Mouse (Mus musculus) bone marrow macrophage, adult 2 months (primary cell): ENCODE data around the gene Mrps11. TPM values are rescaled to one million over a fixed set of nuclear protein-coding genes. Genes with fewer than 3 reads are reported as not detected.

ENCODE experiments used
- H3K27ac ChIP-seq: 2 replicates; pipeline ENCODE4 v1.5.1; 2012; ENCODE audit warnings: low read depth, low read length; ENCODE audit not compliant: insufficient read depth
- H3K4me1 ChIP-seq: 2 replicates; pipeline ENCODE4 v1.6.1; 2012; ENCODE audit warnings: low read length; ENCODE audit not compliant: control insufficient read depth, insufficient read depth
- H3K4me3 ChIP-seq: 2 replicates; pipeline ENCODE4 v1.5.1; 2012; ENCODE audit warnings: mild to moderate bottlenecking, low read length, moderate library complexity; ENCODE audit not compliant: insufficient read depth
- CTCF ChIP-seq: IDR thresholded peaks from 2 replicates; pipeline ENCODE4 v1.5.1; 2012; ENCODE audit warnings: low read depth, mild to moderate bottlenecking, low read length, moderate library complexity
- POLR2A ChIP-seq: IDR thresholded peaks from 2 replicates; pipeline ENCODE4 v1.6.1; 2012; ENCODE audit warnings: mild to moderate bottlenecking, low read depth, low read length, borderline replicate concordance
- polyA plus RNA-seq: library from polyadenylated mRNA; stranded (reverse); fragments of >200 nt; gene quantifications from 2 replicates; pipeline ENCODE4 v1.2.4, GENCODE M21; 2012; ENCODE audit not compliant: missing spikeins, insufficient read depth, insufficient read length

Gene Mrps11
- polyA plus RNA-seq, 1 experiment, result 21.5 TPM

DNA sequence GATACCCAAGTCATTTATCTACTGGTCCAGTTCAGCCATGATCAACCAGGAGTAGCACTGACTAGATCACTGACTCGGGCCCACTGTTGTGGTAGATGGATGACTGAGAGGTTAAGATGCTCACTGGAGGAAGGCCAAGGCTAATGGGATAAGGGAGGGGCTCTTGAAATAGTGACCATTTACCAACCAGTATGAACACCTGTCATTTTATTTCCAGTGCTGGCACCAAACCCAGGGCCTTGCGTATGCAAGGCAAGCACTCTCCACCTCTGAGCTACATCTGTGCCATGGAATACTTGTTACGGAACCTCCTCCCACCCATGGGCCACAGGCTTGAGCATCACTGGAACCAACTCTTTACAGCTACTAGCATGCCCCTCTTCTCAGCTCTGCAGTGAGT lies 19.1 kb upstream of the Mrps11 start:
- TF ChIP-seq CTCF (no peak), POLR2A (no peak)
- Histone ChIP-seq H3K4me1 (no peaks in the 10 kb centered on the region), H3K4me3 (no peak overlapping the region), H3K27ac (no peak overlapping the region)

DNA sequence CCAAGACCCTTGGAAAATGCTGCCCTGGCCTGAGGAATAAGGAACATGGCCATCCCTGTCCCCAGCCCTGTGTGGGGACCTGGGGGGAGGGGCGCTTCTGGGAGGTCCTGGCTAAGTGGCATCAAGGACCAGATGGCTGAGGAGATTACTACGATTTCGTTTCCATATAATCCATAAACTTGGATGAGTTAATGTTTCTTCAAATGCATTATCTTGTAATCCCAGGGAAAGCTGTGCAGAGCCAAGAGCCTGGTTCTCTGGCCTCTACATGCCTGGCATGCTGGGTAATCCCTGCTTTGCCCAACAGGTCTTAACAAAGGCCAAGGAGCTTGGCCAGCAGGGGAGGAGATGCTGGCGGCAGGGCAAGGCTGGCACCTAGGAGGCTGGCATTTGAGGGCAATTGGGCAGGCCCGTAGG lies 17.7 kb upstream of the Mrps11 start:
- no peak overlapping the region for H3K27ac ChIP-seq
- TF ChIP-seq POLR2A (no peak), CTCF (no peak)
- H3K4me3 ChIP-seq, result no peak overlapping the region
- no peaks in the 10 kb centered on the region for H3K4me1 ChIP-seq

DNA sequence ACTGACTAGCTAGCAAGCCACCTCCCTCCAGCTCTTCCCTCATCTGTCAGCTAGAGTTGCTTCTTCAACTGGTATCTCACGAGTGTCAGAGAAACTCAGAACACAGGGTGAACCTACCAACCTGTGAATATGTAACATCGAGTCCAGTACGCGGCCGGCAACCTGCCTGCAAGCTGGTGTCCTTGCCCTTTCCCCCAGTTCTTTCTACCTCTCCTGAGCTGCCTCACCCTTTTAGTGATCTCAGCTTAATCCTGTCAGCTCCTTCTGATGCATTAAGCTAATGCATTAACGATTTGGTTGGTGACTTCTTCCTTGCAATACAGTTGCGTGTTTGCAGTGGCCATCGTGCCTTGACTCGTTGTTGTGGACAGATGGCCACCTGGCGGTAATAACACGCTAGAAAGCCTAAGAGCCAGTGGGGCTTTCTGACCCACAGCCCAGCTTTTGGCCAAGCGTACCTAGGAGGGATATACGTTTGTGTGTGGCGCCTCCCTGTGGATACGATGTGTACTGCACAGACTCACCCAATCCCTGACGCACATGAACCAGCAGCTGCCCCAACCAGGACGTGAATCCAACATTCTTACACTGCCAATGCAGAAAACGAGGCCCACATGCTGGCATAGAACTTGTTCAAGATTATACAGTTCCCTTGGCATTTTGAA lies 16.8 kb upstream of the Mrps11 start:
- no peak for TF ChIP-seq POLR2A
- peak; percentile 65 for TF ChIP-seq CTCF
- Histone ChIP-seq H3K4me3 (no peak overlapping the region), H3K27ac (no peak overlapping the region), H3K4me1 (no peaks in the 10 kb centered on the region)

DNA sequence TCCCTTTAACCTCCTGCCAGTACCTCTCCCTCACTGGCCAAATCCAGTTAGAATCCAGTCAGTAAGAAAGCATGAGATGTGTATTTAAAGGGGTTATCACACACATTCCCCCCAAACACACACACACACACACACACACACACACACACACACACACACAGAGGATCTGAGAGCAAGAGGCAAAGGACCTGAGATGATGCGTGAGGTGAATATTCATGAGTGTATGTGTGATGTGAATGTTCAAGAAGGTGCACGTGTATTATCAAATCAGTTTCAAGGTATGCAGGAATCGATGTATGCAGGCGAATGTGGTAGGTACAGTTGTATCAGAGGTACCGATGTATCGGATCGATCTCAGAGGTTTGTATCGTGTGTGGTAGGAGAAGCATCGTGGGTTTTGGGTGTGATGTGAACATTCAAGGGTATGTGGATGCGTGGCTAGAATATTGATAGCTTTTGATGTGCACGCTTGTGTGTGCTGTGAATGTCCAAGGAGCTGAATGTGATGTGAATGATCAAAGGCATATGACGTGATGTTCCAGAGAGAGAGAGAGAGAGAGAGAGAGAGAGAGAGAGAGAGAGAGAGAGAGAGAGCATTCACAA lies 14.9 kb upstream of the Mrps11 start:
- Histone ChIP-seq H3K4me3 (no peak overlapping the region), H3K4me1 (no peaks in the 10 kb centered on the region), H3K27ac (no peak overlapping the region)
- no peak for TF ChIP-seq CTCF
- no peak for TF ChIP-seq POLR2A

DNA sequence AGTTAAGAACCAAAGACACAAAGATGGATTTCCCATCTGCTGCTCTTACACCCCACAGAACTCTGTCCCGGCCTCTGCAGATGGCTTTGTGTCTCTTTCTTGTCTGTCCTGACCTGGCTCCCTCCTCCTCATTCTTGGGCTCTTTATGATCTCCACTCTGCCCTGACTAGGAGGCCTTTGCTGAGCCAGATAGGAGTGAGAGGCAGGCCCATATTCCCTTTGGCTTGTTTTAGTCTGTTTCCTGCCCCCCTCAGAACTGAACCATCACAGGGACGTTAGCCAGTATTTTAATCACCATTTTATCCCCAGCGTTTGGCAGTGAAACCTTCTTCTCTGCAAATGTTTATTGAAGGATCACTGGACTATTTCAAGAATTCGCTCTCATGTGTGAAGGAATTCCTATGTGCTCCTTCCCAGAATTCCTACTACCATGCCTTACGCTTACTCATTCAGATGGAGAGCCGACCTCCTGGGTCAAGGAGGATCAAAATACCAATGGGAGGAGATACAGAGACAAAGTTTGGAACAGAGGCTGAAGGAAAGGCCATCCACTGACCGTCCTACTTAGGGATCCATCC lies 13.8 kb upstream of the Mrps11 start:
- Histone ChIP-seq H3K4me3 (no peak overlapping the region), H3K27ac (no peak overlapping the region), H3K4me1 (no peaks in the 10 kb centered on the region)
- TF ChIP-seq CTCF (no peak), POLR2A (no peak)

DNA sequence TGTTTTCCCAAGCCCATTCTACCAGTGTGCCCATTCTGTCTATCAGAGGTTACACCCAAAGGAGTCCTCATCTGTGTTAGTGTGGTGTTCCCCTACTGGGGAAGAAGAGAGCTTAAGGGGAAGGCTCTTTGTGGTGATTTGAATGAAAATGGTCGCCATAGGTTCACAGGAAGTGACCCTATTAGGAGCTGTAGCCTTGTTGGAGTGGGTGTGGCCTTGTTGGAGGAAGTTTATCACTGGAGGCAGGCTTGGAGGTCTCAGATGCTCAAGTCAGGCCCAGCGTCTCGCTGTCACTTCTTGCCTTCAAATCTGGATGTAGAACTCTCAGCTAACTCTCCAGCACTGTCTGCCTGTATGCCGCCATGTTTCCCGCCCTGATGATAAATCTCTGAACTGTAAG lies 12.0 kb upstream of the Mrps11 start:
- Histone ChIP-seq H3K27ac (no peak overlapping the region), H3K4me1 (no peaks in the 10 kb centered on the region), H3K4me3 (no peak overlapping the region)
- no peak for TF ChIP-seq CTCF

DNA sequence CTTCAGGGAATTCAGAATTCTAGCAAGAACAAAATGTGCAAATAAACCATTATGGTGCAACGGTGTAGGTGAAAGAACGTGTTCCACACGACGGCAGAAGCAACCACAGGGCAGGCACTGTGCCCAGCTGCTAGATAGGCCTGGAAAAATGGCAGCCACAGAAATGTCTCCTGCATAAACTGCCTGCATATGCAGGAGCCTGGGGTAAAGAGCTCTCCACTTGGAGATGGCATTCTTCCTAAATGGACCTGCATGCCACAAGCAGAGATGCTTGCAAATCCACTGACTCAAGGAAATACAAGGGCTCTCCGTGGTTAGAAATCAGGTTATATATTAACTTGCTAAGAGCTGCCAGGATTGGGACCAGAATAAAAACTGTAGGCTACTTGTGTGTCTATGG lies 4.2 kb upstream of the Mrps11 start:
- H3K4me3 ChIP-seq, result no peak overlapping the region
- H3K27ac ChIP-seq, result no peak overlapping the region
- TF ChIP-seq CTCF (no peak), POLR2A (no peak)
- H3K4me1 ChIP-seq, result peaks cover 5% of the 10 kb centered on the region

DNA sequence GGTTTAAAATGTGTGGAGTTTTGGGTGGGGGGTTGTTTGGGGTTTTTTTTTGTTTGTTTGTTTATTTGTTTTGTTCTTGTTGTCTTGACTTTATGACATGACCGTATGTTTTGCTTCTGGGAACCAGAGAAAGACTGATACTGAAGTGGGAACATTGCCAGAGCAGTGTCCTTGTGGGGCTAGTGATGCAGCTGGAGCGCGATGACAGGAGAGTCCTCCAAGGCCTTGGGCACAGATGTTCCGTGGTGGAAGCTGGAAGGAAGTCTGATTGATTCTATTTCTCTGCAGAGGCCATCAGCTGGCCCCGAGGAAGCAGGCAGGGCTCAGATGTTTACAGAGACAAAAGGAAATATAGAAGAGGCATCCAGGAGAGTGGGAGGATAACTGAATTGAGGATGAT lies 3.0 kb downstream of the Mrps11 start:
- Histone ChIP-seq H3K4me1 (peaks cover 5% of the 10 kb centered on the region), H3K27ac (no peak overlapping the region), H3K4me3 (no peak overlapping the region)
- TF ChIP-seq POLR2A, result no peak
- no peak for TF ChIP-seq CTCF

DNA sequence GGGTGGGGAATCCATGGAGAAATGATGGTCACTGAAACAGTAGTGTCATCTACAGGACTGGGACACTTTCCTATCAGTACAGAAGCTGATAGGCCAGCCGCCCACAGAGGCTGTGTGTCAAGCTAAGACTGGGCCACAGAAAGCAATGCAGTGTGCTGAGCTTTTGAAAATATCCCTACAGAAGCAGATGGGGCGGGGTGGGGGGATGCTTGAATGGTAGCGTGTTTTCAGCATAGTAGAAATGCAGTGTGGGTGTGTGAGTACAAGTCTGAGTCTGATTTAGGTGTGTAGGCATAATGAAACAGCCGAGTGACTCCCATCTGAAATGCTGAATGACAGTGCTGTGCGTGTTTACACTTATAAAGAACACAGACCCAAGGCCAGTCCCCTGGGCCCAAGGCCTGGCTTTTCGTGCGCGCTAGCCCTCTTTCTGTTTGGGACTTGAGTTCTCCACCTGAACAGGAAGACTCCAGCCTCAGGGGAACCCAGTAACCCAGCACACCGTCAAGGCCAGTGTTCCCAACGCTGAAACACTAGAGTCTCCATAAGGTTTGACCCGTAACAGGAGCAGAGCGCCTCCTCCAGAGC lies 5.0 kb downstream of the Mrps11 start:
- Histone ChIP-seq H3K4me3 (no peak overlapping the region), H3K27ac (no peak overlapping the region), H3K4me1 (no peaks in the 10 kb centered on the region)
- no peak for TF ChIP-seq POLR2A
- no peak for TF ChIP-seq CTCF

DNA sequence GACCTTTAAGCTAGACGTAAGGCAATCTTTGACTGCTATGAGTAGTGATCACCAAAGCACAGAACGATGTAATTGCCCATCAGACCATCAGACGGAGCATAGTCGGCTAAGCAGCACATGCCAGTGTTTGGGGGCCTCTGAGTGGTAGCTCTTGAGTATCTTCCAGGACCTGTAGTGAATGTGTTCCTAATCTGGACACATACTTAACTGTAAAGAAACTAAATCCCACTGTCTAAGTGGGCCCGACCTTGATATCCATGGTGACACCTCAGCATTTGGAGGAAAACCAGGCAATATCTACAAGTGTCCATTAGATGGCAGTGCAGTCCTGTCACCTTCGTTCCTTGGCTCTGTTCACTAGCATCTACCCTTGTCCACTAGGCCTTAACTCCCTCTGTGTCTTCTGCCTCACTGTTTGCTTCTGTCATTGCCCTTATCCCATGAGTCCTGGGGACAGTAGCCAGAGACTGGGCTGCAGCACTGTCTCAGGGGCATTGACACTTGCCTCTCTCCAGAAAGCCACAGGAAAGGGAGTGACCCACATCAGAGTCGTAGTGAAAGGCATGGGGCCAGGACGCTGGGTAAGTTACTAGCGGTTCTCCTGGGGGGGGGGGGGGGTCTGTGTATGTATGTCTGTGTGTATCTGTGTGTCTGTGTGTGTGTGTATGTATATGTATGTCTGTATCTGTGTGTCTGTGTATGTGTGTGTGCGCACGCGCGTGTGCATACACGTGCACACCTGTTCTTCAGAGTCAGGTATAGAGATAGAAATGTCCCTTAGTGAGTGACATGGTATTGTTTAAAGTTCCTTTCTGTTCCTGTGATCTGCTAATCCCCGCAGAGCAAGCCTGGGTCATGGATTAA lies 8.7 kb downstream of the Mrps11 start:
- TF ChIP-seq CTCF, result no peak
- no peak for TF ChIP-seq POLR2A
- Histone ChIP-seq H3K4me3 (no peak overlapping the region), H3K27ac (no peak overlapping the region), H3K4me1 (peaks cover 11% of the 10 kb centered on the region)
